Mouse (Mus musculus) kidney, adult 10 weeks (tissue): ENCODE data around the gene Trpv1. TPM values are rescaled to one million over a fixed set of nuclear protein-coding genes. Genes with fewer than 3 reads are reported as not detected.

Experiments
- polyA plus RNA-seq: library from polyadenylated mRNA; stranded (reverse); fragments of 350-450 nt; fragmentation: Illumina TruSeq; extraction: RNeasy Lipid Tissue Mini Kit (QIAGEN cat#74804); gene quantifications from one replicate; pipeline ENCODE4 v1.2.3, GENCODE M21; 2014; ENCODE audit warnings: low read depth, low replicate concordance

The Trpv1 gene
- polyA plus RNA-seq: not detected

GRCm38 (mm10) chr11:73233992-73234391 is at the start of gene Trpv1:
Gene Trpv1, plus strand, starts transcription at chr11:73234292.

GRCm38 (mm10) chr11:73198603-73199229 is 35.4 kb upstream of the Trpv1 start, which contains the start of gene Ctns:
Gene Ctns, minus strand, starts transcription at chr11:73199042.

GRCm38 (mm10) chr11:73199230-73199712 is 34.8 kb upstream of the Trpv1 start, which contains the start of gene Shpk:
Gene Shpk, plus strand, starts transcription at chr11:73199460.

GRCm38 (mm10) chr11:73267267-73267666 is 33.2 kb downstream of the Trpv1 start, which contains the start of gene Trpv3:
Gene Trpv3, plus strand, starts transcription at chr11:73267388.

Other genes with a start within 250 kb of the Trpv1 start
- 1.1 TPM for gene P2rx1, start 235.2 kb upstream of the Trpv1 start, polyA plus RNA-seq
- gene Camkk1, start 215.3 kb upstream of the Trpv1 start, polyA plus RNA-seq: 0.16 TPM
- gene Ncbp3, start 186.5 kb upstream of the Trpv1 start, polyA plus RNA-seq: 6.7 TPM
- 0.40 TPM for gene Itgae, start 143.7 kb upstream of the Trpv1 start, polyA plus RNA-seq
- 3.6 TPM for gene Haspin, start 96.0 kb upstream of the Trpv1 start, polyA plus RNA-seq
- 4.8 TPM for gene P2rx5, start 73.9 kb upstream of the Trpv1 start, polyA plus RNA-seq
- gene Emc6, start 57.3 kb upstream of the Trpv1 start, polyA plus RNA-seq: 90.2 TPM
- gene Tax1bp3, start 57.2 kb upstream of the Trpv1 start, polyA plus RNA-seq: 31.2 TPM
- gene Ctns, start 35.2 kb upstream of the Trpv1 start, polyA plus RNA-seq: 20.8 TPM
- 7.5 TPM for gene Shpk, start 34.8 kb upstream of the Trpv1 start, polyA plus RNA-seq
- gene Trpv3, start 33.1 kb downstream of the Trpv1 start, polyA plus RNA-seq: 0.20 TPM
- gene Aspa, start 95.3 kb downstream of the Trpv1 start, polyA plus RNA-seq: 470 TPM
- gene Gm49340, start 95.4 kb downstream of the Trpv1 start, polyA plus RNA-seq: not detected
- 0.85 TPM for gene Spata22, start 95.4 kb downstream of the Trpv1 start, polyA plus RNA-seq
- not detected for gene Olfr20, start 116.5 kb downstream of the Trpv1 start, polyA plus RNA-seq
- not detected for gene Olfr376, start 137.0 kb downstream of the Trpv1 start, polyA plus RNA-seq
- not detected for gene Olfr1, start 165.3 kb downstream of the Trpv1 start, polyA plus RNA-seq
- not detected for gene Olfr378, start 194.2 kb downstream of the Trpv1 start, polyA plus RNA-seq
- gene Olfr380, start 223.2 kb downstream of the Trpv1 start, polyA plus RNA-seq: not detected